22 mouse cellular contexts compared by ENCODE assay signal in the genomic region with DNA sequence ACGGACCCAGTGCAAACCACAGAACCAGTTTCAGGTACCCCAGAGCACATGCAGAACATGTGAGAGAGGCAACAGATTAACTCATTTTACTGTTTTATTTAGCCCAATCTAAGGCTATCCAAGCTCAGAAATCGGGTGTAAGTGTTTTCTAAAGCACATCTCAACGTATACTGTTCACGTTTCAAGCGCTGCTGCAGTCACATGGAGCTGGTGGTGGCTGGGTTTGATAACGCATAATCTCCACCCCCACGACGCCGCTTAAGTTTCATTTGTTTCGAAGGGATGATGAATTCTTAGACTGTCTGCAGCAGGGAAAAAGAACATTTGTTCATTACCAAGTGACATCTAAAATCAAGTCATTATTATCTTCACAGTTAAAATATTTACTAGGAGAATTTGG. TPM values are rescaled to one million over a fixed set of nuclear protein-coding genes. Genes with fewer than 3 reads are reported as not detected.
A peak's percentile ranks its signal among the peaks of the same experiment; 100 is the strongest.
DNase-seq lines count a peak whose midpoint lies in the region; ATAC-seq lines count a peak whose summit lies in the region.
"Had no signal": no experiment of that assay in that cellular context is flagged by ENCODE, and none has a peak within 500 bp of the region (broad histone marks: within the 10 kb centered on the region; RNA-seq: fewer than 3 reads in every experiment).

No protein-coding gene starts in this region.

- no peaks in the 10 kb centered on the region for H3K36me3 ChIP-seq in erythroblast, embryonic 14.5 days (ENCODE audit: control insufficient read depth)
- H3K36me3 ChIP-seq in liver, embryonic 12.5 days, result no peaks in the 10 kb centered on the region
- H3K36me3 ChIP-seq in liver, embryonic 15.5 days (replicated peaks), result no peaks in the 10 kb centered on the region
- H3K36me3 ChIP-seq: forebrain, embryonic 12.5 days; forebrain, embryonic 15.5 days; hindbrain, embryonic 12.5 days; hindbrain, embryonic 15.5 days had no signal

- H3K27ac ChIP-seq in liver, embryonic 12.5 days, result no peak overlapping the region
- H3K27ac ChIP-seq in liver, embryonic 15.5 days (replicated peaks), result no peak overlapping the region
- H3K27ac ChIP-seq: forebrain, embryonic 12.5 days; forebrain, embryonic 15.5 days; hindbrain, embryonic 12.5 days; hindbrain, embryonic 15.5 days had no signal

- DNase-seq in c-Kit-positive CD71-positive TER-119-negative erythroid progenitor cells, embryonic 14.5 days (ENCODE audit: low read depth), result peak; percentile 33
- DNase-seq in embryo, embryonic 9.5 days (ENCODE audit: extremely low spot score), result no peak
- DNase-seq in kidney, adult 18-20 months, result no peak
- no peak for DNase-seq in heart, adult 9 months (ENCODE audit: low spot score in 2 of 2)
- DNase-seq: adrenal gland, adult 8-10 months; adrenal gland, postnatal 25 days; cerebellum, adult 11-12 months; cerebellum, adult 8-10 months; cerebellum, postnatal 10 days; cerebellum, postnatal 36 days; embryo, embryonic 11 days; gastrocnemius, postnatal 25 days; heart, adult 18-20 months had no signal

- H3K4me1 ChIP-seq in erythroblast, embryonic 14.5 days (ENCODE audit: control insufficient read depth), result peaks cover 21% of the 10 kb centered on the region
- peaks cover 52% of the 10 kb centered on the region for H3K4me1 ChIP-seq in liver, embryonic 12.5 days
- peaks cover 29% of the 10 kb centered on the region for H3K4me1 ChIP-seq in liver, embryonic 15.5 days (replicated peaks)
- H3K4me1 ChIP-seq: forebrain, embryonic 12.5 days; forebrain, embryonic 15.5 days; hindbrain, embryonic 12.5 days; hindbrain, embryonic 15.5 days had no signal

- no peaks in the 10 kb centered on the region for H3K9me3 ChIP-seq in erythroblast, embryonic 14.5 days (ENCODE audit: control insufficient read depth, low read length)
- no peaks in the 10 kb centered on the region for H3K9me3 ChIP-seq in liver, embryonic 12.5 days (replicated peaks)
- no peaks in the 10 kb centered on the region for H3K9me3 ChIP-seq in liver, embryonic 15.5 days (replicated peaks)
- H3K9me3 ChIP-seq: forebrain, embryonic 12.5 days; forebrain, embryonic 15.5 days; hindbrain, embryonic 12.5 days; hindbrain, embryonic 15.5 days had no signal

- H3K9ac ChIP-seq in liver, embryonic 12.5 days, result no peak overlapping the region
- no peak overlapping the region for H3K9ac ChIP-seq in liver, embryonic 15.5 days
- H3K9ac ChIP-seq: forebrain, embryonic 12.5 days; forebrain, embryonic 15.5 days; hindbrain, embryonic 12.5 days; hindbrain, embryonic 15.5 days had no signal

- WGBS in liver, embryonic 12.5 days (ENCODE audit: insufficient replicate concordance), result 42% methylated on average over 10 of the region's 10 CpGs
- 41% methylated on average over 10 of the region's 10 CpGs for WGBS in liver, embryonic 15.5 days (ENCODE audit: insufficient replicate concordance)

- peak overlapping the region; percentile 2 for H3K4me3 ChIP-seq in erythroblast, embryonic 14.5 days (replicated peaks)
- no peak overlapping the region; the same call in 1 of the 2 replicates for H3K4me3 ChIP-seq in liver, embryonic 12.5 days
- no peak overlapping the region for H3K4me3 ChIP-seq in liver, embryonic 15.5 days (replicated peaks)
- H3K4me3 ChIP-seq: forebrain, embryonic 12.5 days; forebrain, embryonic 15.5 days; hindbrain, embryonic 12.5 days; hindbrain, embryonic 15.5 days had no signal

- H3K27me3 ChIP-seq in erythroblast, embryonic 14.5 days (ENCODE audit: control insufficient read depth), result no peaks in the 10 kb centered on the region
- no peaks in the 10 kb centered on the region for H3K27me3 ChIP-seq in liver, embryonic 12.5 days (replicated peaks)
- no peaks in the 10 kb centered on the region for H3K27me3 ChIP-seq in liver, embryonic 15.5 days
- H3K27me3 ChIP-seq: forebrain, embryonic 12.5 days; forebrain, embryonic 15.5 days; hindbrain, embryonic 12.5 days; hindbrain, embryonic 15.5 days had no signal

- H3K4me2 ChIP-seq in liver, embryonic 12.5 days, result peak overlapping the region; percentile 46
- H3K4me2 ChIP-seq in liver, embryonic 15.5 days, result peak overlapping the region; percentile 48
- H3K4me2 ChIP-seq: forebrain, embryonic 12.5 days; forebrain, embryonic 15.5 days; heart, embryonic 11.5 days; hindbrain, embryonic 12.5 days; hindbrain, embryonic 15.5 days had no signal

- no peak for ATAC-seq in erythroblast, adult 5-6 weeks (replicated peaks; ENCODE audit: low FRiP score, poor library complexity, severe bottlenecking)
- peak; percentile 67 for ATAC-seq in liver, embryonic 12.5 days
- peak; percentile 49 for ATAC-seq in liver, embryonic 15.5 days (ENCODE audit: insufficient read depth)
- ATAC-seq: forebrain, embryonic 15.5 days had no signal

RNA-seq across cellular contexts. Expression of a gene that starts 48.7 kb away (rescaled TPM):
- polyA plus RNA-seq in erythroblast, embryonic 14.5 days (2012), result 0.38 and 0.60 TPM in 2 replicates
- 10.4 and 19.4 TPM in 2 replicates for total RNA-seq in erythroblast, adult 5-6 weeks (2015; ENCODE audit: low replicate concordance)
- 3.5 and 6.3 TPM in 2 replicates for total RNA-seq in erythroblast, adult 5-6 weeks (2017; ENCODE audit: low replicate concordance)
- polyA plus RNA-seq in liver, embryonic 12.5 days (2016; fragmentation: Nextera tagmentation; extraction: Ambion mirVana), result 48.8 and 50.0 TPM in 2 replicates
- polyA plus RNA-seq in liver, embryonic 15.5 days (2015; fragmentation: Nextera tagmentation; extraction: Ambion mirVana), result 23.9 and 28.4 TPM in 2 replicates

Comparison
In these comparisons a context has a peak if more than half of its experiments do, and no peak if none do; other contexts are left out.
1. RNA of a gene that starts 48.7 kb away (polyA plus RNA-seq): 48.8 to 50.0 TPM in liver, embryonic 12.5 days and 23.9 to 28.4 TPM in liver, embryonic 15.5 days; 0.38 to 0.60 TPM in erythroblast, embryonic 14.5 days; every median in the first group is over 10 times any median in the second.